Mouse (Mus musculus) forebrain, embryonic 12.5 days (tissue): ENCODE data around the gene Psg29. TPM values are rescaled to one million over a fixed set of nuclear protein-coding genes. Genes with fewer than 3 reads are reported as not detected.

Source experiments
- ATAC-seq: fragments of 200-750 bp; cut with Nextera tagmentation; 2 replicates; pipeline ENCODE4 v1.8.0; 2017; ENCODE audit warnings: moderate TSS enrichment; ENCODE audit not compliant: low FRiP score
- H3K27ac ChIP-seq: fragments of 300-500 bp; sonication (generic); 2 replicates; pipeline ENCODE4 v1.5.1; 2016; ENCODE audit warnings: mild to moderate bottlenecking
- H3K27me3 ChIP-seq: fragments of 300-500 bp; sonication (generic); 2 replicates; pipeline ENCODE4 v1.6.1; 2016; ENCODE audit warnings: mild to moderate bottlenecking
- H3K36me3 ChIP-seq: fragments of 300-500 bp; sonication (generic); replicated peaks from 2 replicates; pipeline ENCODE4 v1.6.1; 2016; ENCODE audit warnings: mild to moderate bottlenecking
- H3K4me1 ChIP-seq: fragments of 300-500 bp; sonication (generic); 2 replicates; pipeline ENCODE4 v1.6.1; 2016
- H3K4me2 ChIP-seq: fragments of 300-500 bp; sonication (generic); 2 replicates; pipeline ENCODE4 v1.6.1; 2016; ENCODE audit warnings: mild to moderate bottlenecking, moderate library complexity
- H3K4me3 ChIP-seq: fragments of 300-500 bp; sonication (generic); replicated peaks from 2 replicates; pipeline ENCODE4 v1.5.1; 2016; ENCODE audit warnings: mild to moderate bottlenecking
- H3K9ac ChIP-seq: fragments of 300-500 bp; sonication (generic); 2 replicates; pipeline ENCODE4 v1.6.1; 2016; ENCODE audit warnings: mild to moderate bottlenecking
- H3K9me3 ChIP-seq: fragments of 300-500 bp; sonication (generic); 2 replicates; pipeline ENCODE4 v1.6.1; 2016
- WGBS: fragments of 180-500 bp; shearing (Covaris S2); methylation state at CpG from one replicate; pipeline ENCODE4 v1.1.7; 2016; 5-methylcytosine and 5-hydroxymethylcytosine counted together
- polyA plus RNA-seq: library from polyadenylated mRNA; unstranded; fragments of >200 nt; fragmentation: Nextera tagmentation; extraction: Ambion mirVana; gene quantifications from 2 replicates; pipeline ENCODE4 v1.2.1, GENCODE M21; 2016

The Psg29 gene
- polyA plus RNA-seq, result not detected in 2 replicates

- ATAC-seq, result no peak
- Histone ChIP-seq H3K27ac (no peak within 1 kb of the TSS), H3K4me1 (no peaks in the 10 kb centered on the region), H3K27me3 (no peaks in the 10 kb centered on the region), H3K36me3 (no peaks in the 10 kb centered on the region), H3K4me2 (no peak within 1 kb of the TSS), H3K4me3 (no peak within 1 kb of the TSS), H3K9ac (no peak within 1 kb of the TSS), H3K9me3 (peaks cover 32% of the 10 kb centered on the region)
Observed at GRCm38 (mm10) chr7:17203177-17203576, at the start of gene Psg29. Gene Psg29 (plus strand): TSS chr7:17203477.

DNA sequence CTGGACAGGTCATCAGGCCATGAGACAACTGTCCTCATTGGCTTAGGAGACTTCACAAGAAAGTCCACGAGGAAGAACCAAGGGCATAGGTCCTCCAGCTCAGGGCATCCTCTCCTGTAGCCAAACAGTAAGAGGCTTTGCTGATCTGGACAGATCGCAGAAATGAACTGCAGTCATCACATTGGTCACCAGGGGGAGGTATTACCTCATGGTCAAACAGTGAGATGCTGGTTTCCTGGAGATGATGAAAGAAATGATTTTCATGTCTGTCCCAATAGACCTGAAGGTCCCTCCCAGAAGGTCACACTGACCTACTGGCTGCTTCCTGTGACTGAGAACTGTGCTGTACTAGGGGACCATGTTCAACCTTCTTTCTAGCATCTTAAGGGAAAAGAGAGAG lies 47.6 kb upstream of the Psg29 start:
- Histone ChIP-seq H3K36me3 (no peaks in the 10 kb centered on the region), H3K4me1 (no peaks in the 10 kb centered on the region), H3K4me3 (no peak overlapping the region), H3K4me2 (no peak overlapping the region), H3K9me3 (peaks cover 21% of the 10 kb centered on the region; the same call in 1 of the 2 replicates), H3K9ac (no peak overlapping the region), H3K27me3 (no peaks in the 10 kb centered on the region), H3K27ac (no peak overlapping the region)
- WGBS, result 40% methylated on average over 2 of the region's 2 CpGs
- ATAC-seq, result no peak

DNA sequence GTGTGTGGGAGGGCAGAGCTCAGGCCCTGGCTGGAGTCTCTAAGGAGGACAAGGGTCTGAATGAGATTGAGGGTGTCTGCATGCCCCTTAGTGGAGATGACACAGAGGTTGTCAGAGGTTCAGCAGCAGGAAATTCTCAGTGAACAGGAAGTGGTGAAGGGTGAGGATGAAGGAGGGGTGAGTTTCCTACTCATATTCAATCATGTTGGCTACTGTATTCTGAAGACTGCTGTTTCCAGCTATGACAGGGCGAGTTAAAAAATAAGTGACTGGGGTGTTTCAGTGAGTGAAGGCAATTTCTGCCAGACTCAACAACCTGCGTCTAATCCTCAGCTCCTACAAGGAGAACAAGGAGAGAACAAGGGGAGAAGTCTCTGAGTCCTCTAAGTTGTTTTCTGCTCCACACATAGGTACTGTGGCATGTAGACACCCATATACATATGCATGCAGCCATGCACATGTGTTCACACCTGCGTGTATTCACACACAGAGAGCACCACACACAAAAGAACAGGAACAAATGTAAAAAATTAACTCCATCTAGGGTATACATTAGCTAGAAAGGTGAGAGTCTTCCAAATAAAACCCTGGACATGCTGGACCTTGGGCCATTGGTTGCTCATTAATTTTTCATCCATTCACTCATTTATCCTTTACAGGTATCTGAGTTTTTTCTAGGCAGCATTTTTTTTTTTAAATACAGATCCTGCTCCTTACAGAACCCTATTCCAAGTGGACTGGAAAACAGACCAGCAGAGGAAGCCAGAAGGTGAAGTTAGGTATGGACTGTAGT lies 46.2 kb upstream of the Psg29 start:
- Histone ChIP-seq H3K4me2 (no peak overlapping the region), H3K27me3 (no peaks in the 10 kb centered on the region), H3K4me1 (no peaks in the 10 kb centered on the region), H3K36me3 (no peaks in the 10 kb centered on the region), H3K4me3 (no peak overlapping the region), H3K9ac (no peak overlapping the region), H3K9me3 (peaks cover 19% of the 10 kb centered on the region; the same call in 1 of the 2 replicates), H3K27ac (no peak overlapping the region)
- no peak for ATAC-seq
- 85% methylated on average over 3 of the region's 3 CpGs for WGBS

DNA sequence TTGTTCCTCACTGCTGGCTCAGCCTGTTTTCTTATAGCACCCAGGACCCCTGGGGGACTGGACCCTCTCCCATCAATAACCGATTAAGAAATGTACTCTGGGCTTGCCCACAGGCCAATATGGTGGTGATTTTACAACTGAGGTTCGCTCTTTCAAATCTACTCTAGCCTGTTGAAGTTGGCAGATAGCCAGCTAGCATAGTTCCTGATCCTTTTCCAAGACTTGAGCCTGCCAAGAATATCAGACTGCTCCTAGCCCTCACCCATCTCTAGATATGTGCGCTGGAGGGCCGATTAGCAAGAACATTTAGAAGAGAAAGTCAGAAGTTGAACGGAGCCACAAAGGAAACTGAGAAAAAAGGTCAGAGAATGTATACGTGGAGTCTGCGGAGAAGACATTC lies 44.3 kb upstream of the Psg29 start:
- Histone ChIP-seq H3K4me1 (no peaks in the 10 kb centered on the region), H3K9me3 (peaks cover 14% of the 10 kb centered on the region; the same call in 1 of the 2 replicates), H3K4me3 (no peak overlapping the region), H3K36me3 (no peaks in the 10 kb centered on the region), H3K9ac (no peak overlapping the region), H3K4me2 (no peak overlapping the region), H3K27ac (no peak overlapping the region), H3K27me3 (no peaks in the 10 kb centered on the region)
- WGBS, result 88% methylated on average over 7 of the region's 7 CpGs
- ATAC-seq, result no peak

- Histone ChIP-seq H3K9ac (no peak overlapping the region), H3K27me3 (no peaks in the 10 kb centered on the region), H3K4me2 (no peak overlapping the region), H3K36me3 (no peaks in the 10 kb centered on the region), H3K27ac (no peak overlapping the region), H3K9me3 (peaks cover 15% of the 10 kb centered on the region; the same call in 1 of the 2 replicates), H3K4me3 (no peak overlapping the region), H3K4me1 (no peaks in the 10 kb centered on the region)
- WGBS, result 89% methylated on average over 4 of the region's 4 CpGs
- ATAC-seq, result no peak
Observed at GRCm38 (mm10) chr7:17171827-17172226, 31.4 kb upstream of the Psg29 start.

DNA sequence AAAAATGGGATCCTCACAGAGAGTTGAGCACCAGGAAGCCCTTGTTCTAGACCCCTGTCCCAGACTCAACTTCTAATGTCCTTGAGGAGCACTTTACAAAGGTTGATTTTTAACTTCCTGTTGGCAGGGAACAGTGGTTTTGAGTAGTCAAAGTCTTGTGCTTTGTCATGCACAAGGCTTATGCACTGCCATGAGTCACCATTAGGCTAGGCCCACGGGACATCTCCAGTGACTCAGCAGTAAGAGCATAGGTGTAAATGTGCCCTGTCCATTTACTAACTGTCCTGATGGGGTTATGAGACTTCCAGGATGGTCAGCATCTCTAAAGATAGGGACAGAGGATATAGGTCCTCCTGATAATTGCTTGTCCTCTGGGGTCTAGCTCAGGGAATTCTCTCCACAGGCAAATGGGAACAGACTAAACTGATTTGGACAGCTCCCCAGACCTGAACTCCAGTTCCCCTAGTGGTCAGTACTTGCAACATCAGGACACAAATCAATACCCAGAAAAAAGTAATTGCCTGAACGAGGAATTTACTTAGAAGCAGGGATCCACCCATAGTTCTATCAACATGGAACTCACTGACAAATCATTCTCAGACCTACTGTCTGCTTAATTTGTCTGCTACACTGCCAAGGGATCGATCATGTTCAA lies 2.4 kb downstream of the Psg29 start:
- 69% methylated on average over 3 of the region's 3 CpGs for WGBS

More for the DNA sequence above, 2.4 kb downstream of the Psg29 start:
- no peak overlapping the region for H3K27ac ChIP-seq
- no peak overlapping the region for H3K4me3 ChIP-seq
- ATAC-seq, result no peak
- H3K9ac ChIP-seq, result no peak overlapping the region
- H3K4me2 ChIP-seq, result no peak overlapping the region
- no peaks in the 10 kb centered on the region for H3K27me3 ChIP-seq
- H3K4me1 ChIP-seq, result no peaks in the 10 kb centered on the region
- no peaks in the 10 kb centered on the region for H3K36me3 ChIP-seq
- H3K9me3 ChIP-seq, result peaks cover 33% of the 10 kb centered on the region

Other genes with a start within 250 kb of the Psg29 start
- 32.3 and 37.0 TPM in 2 replicates for gene Pnmal1, start 243.8 kb upstream of the Psg29 start, polyA plus RNA-seq
- 1.6 and 1.7 TPM in 2 replicates for gene Gm42372, start 220.4 kb upstream of the Psg29 start, polyA plus RNA-seq
- gene Ccdc8, start 210.8 kb upstream of the Psg29 start, polyA plus RNA-seq, result 9.1 and 11.5 TPM in 2 replicates
- gene Ppp5c, start 175.6 kb upstream of the Psg29 start, polyA plus RNA-seq, result 107 and 112 TPM in 2 replicates
- gene Hif3a, start 141.1 kb upstream of the Psg29 start, polyA plus RNA-seq, result 8.7 and 9.9 TPM in 2 replicates
- gene Psg16, start 129.4 kb upstream of the Psg29 start, polyA plus RNA-seq, result 0.26 and 0.27 TPM in 2 replicates
- not detected in 2 replicates for gene Ceacam3, start 53.2 kb upstream of the Psg29 start, polyA plus RNA-seq